Mouse (Mus musculus) neural tube, embryonic 11.5 days (tissue): Measurements from ENCODE around the gene Kcnk15. TPM values are rescaled to one million over a fixed set of nuclear protein-coding genes. Genes with fewer than 3 reads are reported as not detected.

Experiments used
- ATAC-seq: fragments of 200-750 bp; cut with Nextera tagmentation; 2 replicates; pipeline ENCODE4 v1.8.0; 2017; ENCODE audit warnings: moderate number of reproducible peaks, mild to moderate bottlenecking, moderate TSS enrichment, moderate library complexity; ENCODE audit not compliant: insufficient read depth, low FRiP score, low TSS enrichment
- DNase-seq: peaks from one replicate; pipeline ENCODE4 v3.0.0-alpha.2; 2015; ENCODE audit warnings: low spot score
- H3K27ac ChIP-seq: fragments of 300-500 bp; sonication (generic); 2 replicates; pipeline ENCODE4 v1.5.1; 2014; ENCODE audit warnings: low read depth, mild to moderate bottlenecking, low read length
- H3K27me3 ChIP-seq: fragments of 300-500 bp; sonication (generic); 2 replicates; pipeline ENCODE4 v1.6.1; 2014; ENCODE audit warnings: mild to moderate bottlenecking, low read length, mixed read lengths; ENCODE audit not compliant: control insufficient read depth, insufficient read depth
- H3K36me3 ChIP-seq: fragments of 300-500 bp; sonication (generic); 2 replicates; pipeline ENCODE4 v1.6.1; 2014; ENCODE audit warnings: mild to moderate bottlenecking, low read length, moderate library complexity, mixed read lengths; ENCODE audit not compliant: control insufficient read depth, insufficient read depth
- H3K4me1 ChIP-seq: fragments of 300-500 bp; sonication (generic); 2 replicates; pipeline ENCODE4 v1.6.1; 2014; ENCODE audit warnings: low read length, mixed read lengths; ENCODE audit not compliant: control insufficient read depth, insufficient read depth
- H3K4me2 ChIP-seq: fragments of 300-500 bp; sonication (generic); 2 replicates; pipeline ENCODE4 v1.6.1; 2014; ENCODE audit warnings: low read depth, mild to moderate bottlenecking, moderate library complexity
- H3K4me3 ChIP-seq: fragments of 300-500 bp; sonication (generic); 2 replicates; pipeline ENCODE4 v1.5.1; 2014; ENCODE audit warnings: low read depth, low read length
- H3K9ac ChIP-seq: fragments of 300-500 bp; sonication (generic); 2 replicates; pipeline ENCODE4 v1.6.1; 2014; ENCODE audit warnings: mild to moderate bottlenecking, low read length
- H3K9me3 ChIP-seq: fragments of 300-500 bp; sonication (generic); 2 replicates; pipeline ENCODE4 v1.6.1; 2016; ENCODE audit warnings: low read length; ENCODE audit not compliant: control insufficient read depth
- WGBS: fragments of 180-500 bp; shearing (Covaris S2); extraction: QIAGEN DNeasy Blood & Tissue Kit; methylation state at CpG from one replicate; pipeline ENCODE4 v1.1.7; 2014; 5-methylcytosine and 5-hydroxymethylcytosine counted together
- polyA plus RNA-seq: library from polyadenylated mRNA; unstranded; fragments of >200 nt; fragmentation: Nextera tagmentation; extraction: Ambion mirVana; gene quantifications from 2 replicates; pipeline ENCODE4 v1.2.1, GENCODE M21; 2014

Kcnk15 gene
- polyA plus RNA-seq, 1 experiment from 2014 or later, result not detected

- WGBS, result 86% methylated on average over 9 of the region's 9 CpGs
Observed at GRCm38 (mm10) chr2:163866061-163866460, 12.6 kb downstream of the Kcnk15 start.

GRCm38 (mm10) chr2:163869783-163870182 lies 16.3 kb downstream of the Kcnk15 start:
- DNase-seq, result no peak

More at GRCm38 (mm10) chr2:163866061-163866460, 12.6 kb downstream of the Kcnk15 start:
- Histone ChIP-seq H3K9ac (no peak overlapping the region), H3K4me3 (no peak overlapping the region), H3K9me3 (no peaks in the 10 kb centered on the region), H3K27me3 (no peaks in the 10 kb centered on the region), H3K4me1 (no peaks in the 10 kb centered on the region), H3K27ac (no peak overlapping the region), H3K36me3 (no peaks in the 10 kb centered on the region), H3K4me2 (no peak overlapping the region)
- DNase-seq (no peak), ATAC-seq (no peak)

GRCm38 (mm10) chr2:163871266-163871665 lies 17.8 kb downstream of the Kcnk15 start:
- Histone ChIP-seq H3K27me3 (no peaks in the 10 kb centered on the region), H3K27ac (no peak overlapping the region), H3K4me3 (no peak overlapping the region), H3K4me1 (peaks cover 3% of the 10 kb centered on the region; the same call in 1 of the 2 replicates), H3K9me3 (no peaks in the 10 kb centered on the region), H3K9ac (no peak overlapping the region), H3K4me2 (no peak overlapping the region), H3K36me3 (no peaks in the 10 kb centered on the region)
- no peak for ATAC-seq
- 79% methylated on average over 4 of the region's 4 CpGs for WGBS
- no peak for DNase-seq

More at GRCm38 (mm10) chr2:163869783-163870182, 16.3 kb downstream of the Kcnk15 start:
- Histone ChIP-seq H3K4me3 (no peak overlapping the region), H3K4me2 (no peak overlapping the region), H3K9ac (no peak overlapping the region), H3K36me3 (no peaks in the 10 kb centered on the region), H3K27me3 (no peaks in the 10 kb centered on the region), H3K27ac (no peak overlapping the region), H3K4me1 (no peaks in the 10 kb centered on the region), H3K9me3 (no peaks in the 10 kb centered on the region)
- 59% methylated on average over 5 of the region's 5 CpGs for WGBS
- ATAC-seq, result no peak

- no peak for ATAC-seq
- Histone ChIP-seq H3K4me1 (peaks cover 3% of the 10 kb centered on the region; the same call in 1 of the 2 replicates), H3K27me3 (no peaks in the 10 kb centered on the region), H3K4me3 (no peak overlapping the region), H3K9me3 (no peaks in the 10 kb centered on the region), H3K4me2 (no peak overlapping the region), H3K27ac (no peak overlapping the region), H3K36me3 (no peaks in the 10 kb centered on the region), H3K9ac (no peak overlapping the region)
- 74% methylated on average over 3 of the region's 3 CpGs for WGBS
- no peak for DNase-seq
Observed at GRCm38 (mm10) chr2:163871906-163872305, 18.5 kb downstream of the Kcnk15 start.

GRCm38 (mm10) chr2:163874877-163875276 lies 21.4 kb downstream of the Kcnk15 start:
- 35% methylated on average over 5 of the region's 5 CpGs for WGBS
- H3K9me3 ChIP-seq, result no peaks in the 10 kb centered on the region
- H3K36me3 ChIP-seq, result no peaks in the 10 kb centered on the region
- ATAC-seq (no peak), DNase-seq (no peak)
- peaks cover 3% of the 10 kb centered on the region; the same call in 1 of the 2 replicates for H3K4me1 ChIP-seq
- no peak overlapping the region for H3K4me2 ChIP-seq
- no peak overlapping the region for H3K27ac ChIP-seq
- H3K4me3 ChIP-seq, result no peak overlapping the region
- no peaks in the 10 kb centered on the region for H3K27me3 ChIP-seq
- no peak overlapping the region for H3K9ac ChIP-seq

- Histone ChIP-seq H3K4me2 (no peak overlapping the region), H3K27ac (no peak overlapping the region), H3K9me3 (no peaks in the 10 kb centered on the region), H3K9ac (no peak overlapping the region), H3K4me3 (no peak overlapping the region), H3K4me1 (peaks cover 3% of the 10 kb centered on the region; the same call in 1 of the 2 replicates), H3K27me3 (no peaks in the 10 kb centered on the region), H3K36me3 (no peaks in the 10 kb centered on the region)
- DNase-seq, result no peak
- 87% methylated on average over 7 of the region's 7 CpGs for WGBS
- ATAC-seq, result no peak
Observed at GRCm38 (mm10) chr2:163875484-163875883, 22.0 kb downstream of the Kcnk15 start.

- DNase-seq, result no peak
- Histone ChIP-seq H3K4me2 (no peak overlapping the region), H3K27ac (no peak overlapping the region), H3K36me3 (no peaks in the 10 kb centered on the region), H3K9me3 (no peaks in the 10 kb centered on the region), H3K4me3 (no peak overlapping the region), H3K4me1 (peaks cover 3% of the 10 kb centered on the region; the same call in 1 of the 2 replicates), H3K27me3 (no peaks in the 10 kb centered on the region), H3K9ac (no peak overlapping the region)
- WGBS, result 81% methylated on average over 14 of the region's 14 CpGs
- no peak for ATAC-seq
Observed at GRCm38 (mm10) chr2:163876830-163877498, 23.5 kb downstream of the Kcnk15 start.

GRCm38 (mm10) chr2:163880891-163881290 lies 27.4 kb downstream of the Kcnk15 start:
- no peak overlapping the region for H3K4me3 ChIP-seq
- DNase-seq (no peak), ATAC-seq (no peak)
- H3K36me3 ChIP-seq, result no peaks in the 10 kb centered on the region
- 91% methylated on average over 6 of the region's 6 CpGs for WGBS
- H3K27ac ChIP-seq, result no peak overlapping the region
- no peaks in the 10 kb centered on the region for H3K4me1 ChIP-seq
- no peaks in the 10 kb centered on the region for H3K9me3 ChIP-seq
- H3K27me3 ChIP-seq, result no peaks in the 10 kb centered on the region
- no peak overlapping the region for H3K9ac ChIP-seq
- H3K4me2 ChIP-seq, result no peak overlapping the region
